Mouse (Mus musculus): ENCODE measurements around the gene Rnf182. TPM values are rescaled to one million over a fixed set of nuclear protein-coding genes. Genes with fewer than 3 reads are reported as not detected.

Rnf182 gene
- polyA plus RNA-seq, 1 experiment from 2014 or later = 8.5 TPM

- Histone ChIP-seq H3K36me3 (no peaks in the 10 kb centered on the region), H3K27ac (no peak overlapping the region), H3K27me3 (no peaks in the 10 kb centered on the region), H3K4me2 (no peak overlapping the region), H3K4me3 (replicated peaks) (no peak overlapping the region), H3K9me3 (0 out of 2 replicates have a peak, but pooled peaks cover 6% of the 10 kb centered on the region), H3K9ac (replicated peaks) (no peak overlapping the region), H3K4me1 (replicated peaks) (peaks cover 24% of the 10 kb centered on the region)
- no peak for ATAC-seq (ENCODE audit: insufficient number of reproducible peaks, insufficient read depth, low FRiP score, low TSS enrichment, low read depth)
- WGBS = 82% methylated on average over 2 of the region's 2 CpGs
These were observed 30.2 kb upstream of the Rnf182 start for GRCm38 (mm10) chr13:43585335-43585734.

- H3K36me3 ChIP-seq = no peaks in the 10 kb centered on the region
- no peaks in the 10 kb centered on the region for H3K27me3 ChIP-seq
- no peak overlapping the region for H3K4me3 ChIP-seq (replicated peaks)
- H3K9me3 ChIP-seq = 0 out of 2 replicates have a peak, but pooled peaks cover 6% of the 10 kb centered on the region
- no peak overlapping the region for H3K4me2 ChIP-seq
- H3K27ac ChIP-seq = no peak overlapping the region
- no peak for ATAC-seq (ENCODE audit: insufficient number of reproducible peaks, insufficient read depth, low FRiP score, low TSS enrichment, low read depth)
- no peak overlapping the region for H3K9ac ChIP-seq (replicated peaks)
- H3K4me1 ChIP-seq (replicated peaks) = peaks cover 24% of the 10 kb centered on the region
- WGBS = 87% methylated on average over 3 of the region's 3 CpGs
These were observed 28.5 kb upstream of the Rnf182 start for GRCm38 (mm10) chr13:43586966-43587365.

GRCm38 (mm10) chr13:43587844-43588840 lies 27.4 kb upstream of the Rnf182 start:
- no peak for ATAC-seq (ENCODE audit: insufficient number of reproducible peaks, insufficient read depth, low FRiP score, low TSS enrichment, low read depth)
- Histone ChIP-seq H3K9ac (replicated peaks) (no peak overlapping the region), H3K9me3 (0 out of 2 replicates have a peak, but pooled peaks cover 6% of the 10 kb centered on the region), H3K4me3 (replicated peaks) (no peak overlapping the region), H3K27ac (peak overlapping the region; percentile 60; the same call in 1 of the 2 replicates), H3K27me3 (no peaks in the 10 kb centered on the region), H3K4me2 (no peak overlapping the region), H3K36me3 (no peaks in the 10 kb centered on the region), H3K4me1 (replicated peaks) (peaks cover 19% of the 10 kb centered on the region)
- WGBS = 59% methylated on average over 14 of the region's 14 CpGs

GRCm38 (mm10) chr13:43591828-43592680 lies 23.5 kb upstream of the Rnf182 start:
- H3K4me1 ChIP-seq (replicated peaks) = peaks cover 15% of the 10 kb centered on the region; the same call in 1 of the 2 replicates
- WGBS = 70% methylated on average over 28 of the region's 28 CpGs
- H3K4me3 ChIP-seq (replicated peaks) = no peak overlapping the region

GRCm38 (mm10) chr13:43592681-43593068 lies 22.8 kb upstream of the Rnf182 start:
- Histone ChIP-seq H3K36me3 (no peaks in the 10 kb centered on the region), H3K27ac (no peak overlapping the region), H3K27me3 (no peaks in the 10 kb centered on the region), H3K9ac (replicated peaks) (no peak overlapping the region), H3K4me3 (replicated peaks) (no peak overlapping the region), H3K4me1 (replicated peaks) (peaks cover 15% of the 10 kb centered on the region; the same call in 1 of the 2 replicates), H3K4me2 (no peak overlapping the region), H3K9me3 (no peaks in the 10 kb centered on the region)
- ATAC-seq (ENCODE audit: insufficient number of reproducible peaks, insufficient read depth, low FRiP score, low TSS enrichment, low read depth) = no peak
- 61% methylated on average over 8 of the region's 8 CpGs for WGBS

More at GRCm38 (mm10) chr13:43591828-43592680, 23.5 kb upstream of the Rnf182 start:
- Histone ChIP-seq H3K27me3 (no peaks in the 10 kb centered on the region), H3K36me3 (no peaks in the 10 kb centered on the region), H3K4me2 (no peak overlapping the region), H3K27ac (no peak overlapping the region), H3K9me3 (no peaks in the 10 kb centered on the region), H3K9ac (replicated peaks) (no peak overlapping the region)
- no peak for ATAC-seq (ENCODE audit: insufficient number of reproducible peaks, insufficient read depth, low FRiP score, low TSS enrichment, low read depth)

GRCm38 (mm10) chr13:43595896-43596295 lies 19.6 kb upstream of the Rnf182 start:
- no peak overlapping the region for H3K4me3 ChIP-seq (replicated peaks)
- H3K9ac ChIP-seq (replicated peaks) = no peak overlapping the region
- no peak overlapping the region for H3K27ac ChIP-seq
- ATAC-seq (ENCODE audit: insufficient number of reproducible peaks, insufficient read depth, low FRiP score, low TSS enrichment, low read depth) = no peak
- no peaks in the 10 kb centered on the region for H3K9me3 ChIP-seq
- H3K36me3 ChIP-seq = no peaks in the 10 kb centered on the region
- no peaks in the 10 kb centered on the region for H3K4me1 ChIP-seq (replicated peaks)
- WGBS = 49% methylated on average over 4 of the region's 4 CpGs
- H3K4me2 ChIP-seq = no peak overlapping the region
- no peaks in the 10 kb centered on the region for H3K27me3 ChIP-seq

GRCm38 (mm10) chr13:43600967-43601366 lies 14.5 kb upstream of the Rnf182 start:
- WGBS = 94% methylated on average over 6 of the region's 6 CpGs
- H3K4me1 ChIP-seq (replicated peaks) = peaks cover 8% of the 10 kb centered on the region
- ATAC-seq (ENCODE audit: insufficient number of reproducible peaks, insufficient read depth, low FRiP score, low TSS enrichment, low read depth) = no peak

GRCm38 (mm10) chr13:43602440-43602839 lies 13.1 kb upstream of the Rnf182 start:
- H3K27ac ChIP-seq = no peak overlapping the region

More at GRCm38 (mm10) chr13:43600967-43601366, 14.5 kb upstream of the Rnf182 start:
- H3K27me3 ChIP-seq = no peaks in the 10 kb centered on the region
- H3K4me3 ChIP-seq (replicated peaks) = no peak overlapping the region
- H3K9me3 ChIP-seq = no peaks in the 10 kb centered on the region
- H3K36me3 ChIP-seq = no peaks in the 10 kb centered on the region
- H3K27ac ChIP-seq = no peak overlapping the region
- no peak overlapping the region for H3K4me2 ChIP-seq
- H3K9ac ChIP-seq (replicated peaks) = no peak overlapping the region

GRCm38 (mm10) chr13:43603042-43603441 lies 12.5 kb upstream of the Rnf182 start:
- H3K27ac ChIP-seq = no peak overlapping the region
- 78% methylated on average over 13 of the region's 13 CpGs for WGBS
- ATAC-seq (ENCODE audit: insufficient number of reproducible peaks, insufficient read depth, low FRiP score, low TSS enrichment, low read depth) = no peak

More at GRCm38 (mm10) chr13:43602440-43602839, 13.1 kb upstream of the Rnf182 start:
- Histone ChIP-seq H3K27me3 (no peaks in the 10 kb centered on the region), H3K9ac (replicated peaks) (no peak overlapping the region), H3K4me2 (no peak overlapping the region), H3K9me3 (no peaks in the 10 kb centered on the region), H3K4me3 (replicated peaks) (no peak overlapping the region), H3K36me3 (no peaks in the 10 kb centered on the region), H3K4me1 (replicated peaks) (peaks cover 8% of the 10 kb centered on the region)
- no peak for ATAC-seq (ENCODE audit: insufficient number of reproducible peaks, insufficient read depth, low FRiP score, low TSS enrichment, low read depth)
- WGBS = 97% methylated on average over 2 of the region's 2 CpGs

GRCm38 (mm10) chr13:43608854-43609253 lies 6.7 kb upstream of the Rnf182 start:
- Histone ChIP-seq H3K27ac (no peak overlapping the region), H3K4me2 (no peak overlapping the region), H3K36me3 (no peaks in the 10 kb centered on the region), H3K9me3 (no peaks in the 10 kb centered on the region), H3K27me3 (no peaks in the 10 kb centered on the region), H3K4me1 (replicated peaks) (no peaks in the 10 kb centered on the region), H3K4me3 (replicated peaks) (no peak overlapping the region), H3K9ac (replicated peaks) (no peak overlapping the region)
- 74% methylated on average over 6 of the region's 6 CpGs for WGBS
- ATAC-seq (ENCODE audit: insufficient number of reproducible peaks, insufficient read depth, low FRiP score, low TSS enrichment, low read depth) = no peak

More at GRCm38 (mm10) chr13:43603042-43603441, 12.5 kb upstream of the Rnf182 start:
- Histone ChIP-seq H3K36me3 (no peaks in the 10 kb centered on the region), H3K9ac (replicated peaks) (no peak overlapping the region), H3K9me3 (no peaks in the 10 kb centered on the region), H3K4me1 (replicated peaks) (peaks cover 8% of the 10 kb centered on the region), H3K4me3 (replicated peaks) (no peak overlapping the region), H3K4me2 (no peak overlapping the region), H3K27me3 (no peaks in the 10 kb centered on the region)

GRCm38 (mm10) chr13:43612040-43612439 lies 3.5 kb upstream of the Rnf182 start:
- ATAC-seq (ENCODE audit: insufficient number of reproducible peaks, insufficient read depth, low FRiP score, low TSS enrichment, low read depth) = no peak
- Histone ChIP-seq H3K9ac (replicated peaks) (no peak overlapping the region), H3K36me3 (no peaks in the 10 kb centered on the region), H3K27ac (no peak overlapping the region), H3K4me1 (replicated peaks) (peaks cover 13% of the 10 kb centered on the region), H3K27me3 (peaks cover 3% of the 10 kb centered on the region; the same call in 1 of the 2 replicates), H3K4me3 (replicated peaks) (no peak overlapping the region), H3K4me2 (no peak overlapping the region), H3K9me3 (no peaks in the 10 kb centered on the region)
- WGBS = 67% methylated on average over 6 of the region's 6 CpGs

Data from limb, embryonic 12.5 days (tissue).